Mouse (Mus musculus) T-helper 1 cell (primary cell): ENCODE measurements around the gene Siglec1.
"Not testable (repeated sequence)": the region's sequence is repeated elsewhere in the genome, so short reads cannot be mapped to it uniquely, and the experiment has no call there.

Experiments used
- in situ Hi-C: fragments of 300-600 bp; cut with MboI, MseI; formaldehyde crosslinking; loops from one replicate; pipeline ENCODE4 v1.15.1; 2025; ENCODE audit warnings: high pct_unique_total_duplicates

Gene Siglec1

GRCm38 (mm10) chr2:131053851-131054645, 32.5 kb downstream of the Siglec1 start:
- in situ Hi-C loops: no loop called here

GRCm38 (mm10) chr2:131052862-131053418, 33.6 kb downstream of the Siglec1 start:
- in situ Hi-C loops: no loop called here

GRCm38 (mm10) chr2:131052043-131052442, 34.5 kb downstream of the Siglec1 start:
- in situ Hi-C loops: no loop called here

GRCm38 (mm10) chr2:131046025-131046424, 40.5 kb downstream of the Siglec1 start:
- in situ Hi-C loops: no loop called here

- in situ Hi-C loops: no loop called here
Observed at GRCm38 (mm10) chr2:131044989-131045720, 41.4 kb downstream of the Siglec1 start.

GRCm38 (mm10) chr2:131044354-131044852, 42.2 kb downstream of the Siglec1 start:
- in situ Hi-C loops: no loop called here

- in situ Hi-C loops: no loop called here
Observed at GRCm38 (mm10) chr2:131042988-131043387, 43.6 kb downstream of the Siglec1 start, which contains the start of gene Gfra4. Gene Gfra4 (minus strand): TSS chr2:131043088.

GRCm38 (mm10) chr2:131040854-131041825, 45.4 kb downstream of the Siglec1 start:
- in situ Hi-C loops: no loop called here

GRCm38 (mm10) chr2:131038675-131039074, 47.9 kb downstream of the Siglec1 start:
- in situ Hi-C loops: no loop called here

GRCm38 (mm10) chr2:131038197-131038596, 48.4 kb downstream of the Siglec1 start:
- in situ Hi-C loops: no loop called here

- in situ Hi-C loops: no loop called here
Observed at GRCm38 (mm10) chr2:131037226-131037990, 49.2 kb downstream of the Siglec1 start.

- in situ Hi-C loops: no loop called here
Observed at GRCm38 (mm10) chr2:131036757-131037156, 49.8 kb downstream of the Siglec1 start.

- in situ Hi-C loops: no loop called here
Observed at GRCm38 (mm10) chr2:131036343-131036742, 50.2 kb downstream of the Siglec1 start.

- in situ Hi-C loops: not testable (repeated sequence)
Observed at GRCm38 (mm10) chr2:131031406-131031805, 55.2 kb downstream of the Siglec1 start.

GRCm38 (mm10) chr2:131030998-131031397, 55.6 kb downstream of the Siglec1 start:
- in situ Hi-C loops: no loop called here

GRCm38 (mm10) chr2:131030561-131030960, 56.0 kb downstream of the Siglec1 start:
- in situ Hi-C loops: no loop called here

GRCm38 (mm10) chr2:131029065-131029935, 57.3 kb downstream of the Siglec1 start:
- in situ Hi-C loops: no loop called here

GRCm38 (mm10) chr2:131026941-131027340, 59.6 kb downstream of the Siglec1 start:
- in situ Hi-C loops: no loop called here

- in situ Hi-C loops: no loop called here
Observed at GRCm38 (mm10) chr2:131025230-131025629, 61.3 kb downstream of the Siglec1 start.
